Mouse (Mus musculus) left cerebral cortex, adult 2 months (tissue): ENCODE measurements around the gene Car1. TPM values are rescaled to one million over a fixed set of nuclear protein-coding genes. Genes with fewer than 3 reads are reported as not detected.
"Not testable (repeated sequence)": the region's sequence is repeated elsewhere in the genome, so short reads cannot be mapped to it uniquely, and the experiment has no call there.

Source experiments
- DNase-seq, 2 experiments: peaks; one replicate each; pipeline ENCODE4 v3.0.0; 2021 to 2022; ENCODE audit warnings: low spot score in 2 of 2, mixed read lengths in 1 of 2; ENCODE audit errors: extremely low spot score in 1 of 2
- H3K27ac ChIP-seq: fragments of 200-600 bp; 2 replicates; pipeline ENCODE4 v1.8.1; 2022
- H3K4me3 ChIP-seq: fragments of 200-600 bp; 2 replicates; pipeline ENCODE4 v1.8.1; 2022
- CTCF ChIP-seq: fragments of 200-600 bp; IDR thresholded peaks from 2 replicates; pipeline ENCODE4 v1.8.1; 2022; ENCODE audit warnings: antibody characterized with exemption, mild to moderate bottlenecking, moderate library complexity
- intact Hi-C: fragments of 180-260 bp; cut with DNase I; formaldehyde crosslinking; loops from one replicate; pipeline ENCODE4 v1.15.1; 2025
- total RNA-seq, 2 experiments: library from RNA; stranded (reverse); gene quantifications; 2 replicates each; pipeline ENCODE4 v1.2.3; 2021

Gene Car1
- total RNA-seq, 2 experiments from 2014 or later: not detected

DNA sequence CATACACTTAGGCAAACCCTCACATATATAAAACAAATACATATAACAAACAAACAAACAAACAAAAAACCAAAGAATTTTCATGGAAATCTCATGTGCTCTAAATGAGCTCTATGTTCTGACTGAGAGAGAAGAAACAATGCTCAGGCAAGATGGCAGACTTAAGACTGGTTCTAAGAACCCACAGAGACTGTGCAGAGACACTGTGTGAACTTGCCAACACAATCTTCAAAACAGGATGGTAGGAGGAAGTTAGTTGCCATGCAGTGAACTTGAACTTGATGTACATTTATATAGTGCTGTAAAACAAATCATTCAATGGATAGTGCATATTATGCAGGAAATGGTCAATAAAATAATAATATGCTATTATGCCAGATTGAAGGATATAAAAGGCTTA, 1.5 kb downstream of the Car1 start:
- no peak for DNase-seq
- Histone ChIP-seq H3K27ac (no peak overlapping the region), H3K4me3 (no peak overlapping the region)
- TF ChIP-seq CTCF: no peak
- intact Hi-C loops: no loop called here

DNA sequence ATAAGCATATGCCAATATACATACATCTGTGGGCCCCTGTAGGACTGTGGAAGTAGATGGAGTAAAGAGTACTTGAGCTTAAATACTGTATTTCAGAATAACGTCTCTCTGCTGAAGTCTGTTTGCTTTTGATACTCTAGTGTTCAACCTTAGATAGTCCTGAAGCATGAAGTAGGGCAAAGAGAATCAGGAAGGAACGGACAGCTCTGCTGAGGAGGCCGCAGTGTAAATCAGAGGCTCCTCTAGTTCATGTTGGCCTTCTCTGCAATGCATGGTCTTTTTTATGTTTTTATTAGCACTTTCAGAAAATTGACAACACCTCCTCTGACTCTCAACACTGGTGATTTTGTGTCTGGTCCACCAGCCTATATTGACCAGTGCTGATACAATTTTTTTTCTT, 2.2 kb downstream of the Car1 start:
- Histone ChIP-seq H3K27ac (no peak overlapping the region), H3K4me3 (no peak overlapping the region)
- TF ChIP-seq CTCF: no peak
- intact Hi-C loops: no loop called here
- DNase-seq: no peak

DNA sequence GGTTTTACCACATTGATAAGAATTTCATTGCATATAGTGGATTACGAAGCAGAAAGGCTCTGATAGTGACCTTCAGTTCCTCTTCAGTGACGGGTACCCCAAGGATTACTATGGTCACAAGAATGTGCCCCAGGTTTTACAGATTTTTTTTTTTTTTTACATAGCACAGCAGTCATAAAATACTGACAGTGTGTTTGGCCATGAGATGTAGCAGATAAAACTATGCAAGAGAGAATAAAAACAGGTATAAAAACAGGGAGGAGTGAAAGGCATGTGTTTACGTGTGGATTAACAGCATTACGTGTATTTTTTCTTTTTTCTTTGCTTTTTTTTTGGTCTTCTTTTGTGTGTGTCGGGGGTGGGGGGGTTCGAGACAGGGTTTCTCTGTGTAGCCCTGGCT, 3.3 kb downstream of the Car1 start:
- Histone ChIP-seq H3K4me3 (no peak overlapping the region), H3K27ac (no peak overlapping the region)
- TF ChIP-seq CTCF: no peak
- DNase-seq: no peak
- intact Hi-C loops: no loop called here

DNA sequence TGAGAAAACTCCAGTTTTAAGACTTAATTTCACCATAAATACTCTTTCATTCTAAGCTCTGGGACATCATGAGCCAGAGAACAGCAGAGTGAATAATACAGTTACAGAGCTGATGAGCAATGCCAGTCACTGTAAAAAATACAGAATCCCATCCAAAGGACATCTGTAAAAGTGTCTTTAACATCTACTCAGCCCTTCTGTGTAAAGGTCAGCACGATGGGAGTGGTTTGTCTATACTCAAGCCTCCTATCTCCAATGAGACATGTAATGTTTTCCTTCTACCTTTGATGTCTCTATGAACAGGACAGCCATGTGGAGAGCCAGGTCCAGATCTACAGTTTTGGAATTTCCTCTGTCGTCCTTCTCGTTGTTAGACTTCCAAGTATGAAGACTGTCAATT, 11.1 kb downstream of the Car1 start:
- Histone ChIP-seq H3K27ac (no peak overlapping the region), H3K4me3 (no peak overlapping the region)
- intact Hi-C loops: no loop called here
- no peak for TF ChIP-seq CTCF
- no peak for DNase-seq

DNA sequence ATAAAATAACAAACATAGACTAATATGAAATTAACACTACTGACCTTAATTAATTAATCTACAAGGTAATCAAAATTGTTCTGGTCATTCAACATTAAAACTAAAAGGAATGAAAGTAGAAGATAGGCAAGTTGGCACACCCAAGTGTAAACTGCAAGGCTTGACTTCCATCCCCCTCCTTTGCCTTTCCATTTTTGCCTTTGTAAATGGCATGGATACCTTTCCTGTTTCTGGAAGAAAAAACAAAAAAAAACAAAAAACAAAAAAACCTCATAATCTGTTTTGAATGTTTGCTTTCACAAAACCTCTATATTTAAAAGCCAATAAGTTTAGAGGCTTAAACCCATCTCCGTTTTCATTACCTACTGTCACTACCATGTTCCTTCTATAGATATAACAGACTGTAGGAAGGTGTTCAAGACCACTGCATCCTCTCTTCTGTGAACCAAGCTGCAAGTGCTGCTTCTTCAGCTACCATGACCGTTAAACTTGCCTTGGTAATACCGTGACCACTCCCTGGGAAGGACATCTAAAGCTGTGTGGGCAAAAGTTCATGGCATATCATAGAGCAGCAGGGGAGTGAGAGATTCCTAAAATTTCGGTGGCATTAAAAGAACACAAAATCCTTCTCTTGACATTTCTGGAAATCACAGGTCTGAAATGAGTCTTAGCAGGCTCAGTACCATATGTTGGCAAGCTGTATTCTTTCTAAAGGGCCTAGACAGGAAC, 12.7 kb downstream of the Car1 start:
- Histone ChIP-seq H3K27ac (no peak overlapping the region), H3K4me3 (no peak overlapping the region)
- no peak for DNase-seq
- intact Hi-C loops: no loop called here
- no peak for TF ChIP-seq CTCF

DNA sequence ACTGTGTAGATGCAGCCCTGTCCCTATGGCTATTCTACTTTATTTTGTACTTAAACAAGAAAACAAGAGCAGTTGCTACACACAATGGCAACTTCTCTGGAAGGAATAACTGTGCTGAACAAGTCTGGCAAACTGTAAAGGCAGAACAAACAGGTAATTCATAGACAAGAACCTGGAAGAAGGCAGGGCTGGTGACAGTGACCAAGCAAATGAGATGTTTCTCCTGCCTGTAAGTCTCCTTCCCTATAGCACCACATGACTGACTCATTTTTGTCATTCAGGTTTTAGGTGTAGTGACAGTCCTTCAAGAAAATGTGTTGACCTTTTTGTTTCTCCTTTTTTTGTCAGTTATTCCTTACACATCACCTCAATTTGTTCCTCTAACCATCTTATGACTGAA, 16.1 kb downstream of the Car1 start:
- Histone ChIP-seq H3K4me3 (no peak overlapping the region), H3K27ac (no peak overlapping the region)
- intact Hi-C loops: no loop called here
- TF ChIP-seq CTCF: no peak
- DNase-seq: no peak

DNA sequence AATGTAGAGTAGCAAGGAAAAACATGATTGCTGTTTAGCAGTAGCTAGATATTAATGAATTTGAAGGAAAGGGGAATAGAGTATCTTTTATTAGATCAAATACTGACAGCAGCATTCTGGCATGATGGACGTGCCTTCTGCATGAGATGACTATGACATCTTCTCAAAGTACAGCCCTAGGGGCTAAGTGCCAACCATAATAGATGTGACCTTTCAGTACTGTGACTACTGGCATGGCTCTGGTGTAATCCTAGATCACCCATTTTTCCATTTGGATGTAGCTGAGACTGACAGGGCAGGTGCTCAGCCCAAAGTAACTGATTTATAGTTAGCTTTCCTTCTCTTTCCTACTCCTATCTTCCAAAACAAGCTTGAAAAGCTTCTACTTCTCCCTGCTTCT, 20.6 kb downstream of the Car1 start:
- intact Hi-C loops: no loop called here
- Histone ChIP-seq H3K27ac (no peak overlapping the region), H3K4me3 (no peak overlapping the region)
- TF ChIP-seq CTCF: no peak
- DNase-seq: no peak

DNA sequence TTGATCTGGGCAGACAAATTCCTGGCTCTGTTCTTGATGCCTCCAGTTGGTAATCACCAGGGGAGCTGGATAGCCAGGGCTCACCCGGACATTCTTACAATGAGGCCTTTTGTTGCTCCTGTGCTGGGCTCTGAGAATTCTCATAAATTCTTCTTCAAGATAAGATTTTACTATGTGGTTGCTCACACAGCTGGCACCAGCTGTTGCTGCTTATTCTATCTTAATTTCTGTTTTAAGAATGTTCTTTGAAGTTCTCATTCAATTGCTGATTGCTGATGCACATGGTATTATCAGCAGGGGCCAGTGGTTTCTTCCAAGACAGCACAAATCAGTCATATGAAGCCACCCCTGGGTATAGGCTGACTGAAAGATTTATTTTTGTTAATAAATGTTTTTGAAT, 21.0 kb downstream of the Car1 start:
- intact Hi-C loops: no loop called here
- DNase-seq: no peak
- Histone ChIP-seq H3K27ac (no peak overlapping the region), H3K4me3 (no peak overlapping the region)
- TF ChIP-seq CTCF: no peak

DNA sequence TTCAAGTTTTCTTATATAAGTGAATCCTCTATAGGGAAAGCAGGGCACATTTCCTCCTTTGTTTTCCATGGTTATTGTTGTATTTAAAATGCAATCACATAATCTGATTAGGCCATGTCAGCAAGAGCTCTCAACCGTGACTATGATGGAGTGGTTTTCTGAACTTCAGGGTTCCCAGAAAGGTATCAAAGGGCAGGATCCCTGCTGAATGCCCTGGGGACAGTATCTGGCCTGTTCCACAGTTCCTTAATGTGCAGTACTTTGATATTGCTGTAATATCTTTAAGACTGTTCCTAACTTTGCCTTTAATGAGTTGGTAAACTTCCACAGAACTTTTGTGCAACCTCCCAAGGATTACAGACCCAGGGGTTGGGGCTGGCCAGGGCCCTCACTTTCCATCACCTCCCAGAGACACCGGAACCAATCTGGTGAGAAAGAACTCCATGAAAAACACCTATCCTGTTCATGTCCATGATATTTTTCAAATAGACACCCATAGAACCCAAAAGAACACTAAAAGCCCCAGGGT, 21.6 kb downstream of the Car1 start:
- Histone ChIP-seq H3K27ac (no peak overlapping the region), H3K4me3 (no peak overlapping the region)
- intact Hi-C loops: no loop called here
- TF ChIP-seq CTCF: no peak
- DNase-seq: no peak

DNA sequence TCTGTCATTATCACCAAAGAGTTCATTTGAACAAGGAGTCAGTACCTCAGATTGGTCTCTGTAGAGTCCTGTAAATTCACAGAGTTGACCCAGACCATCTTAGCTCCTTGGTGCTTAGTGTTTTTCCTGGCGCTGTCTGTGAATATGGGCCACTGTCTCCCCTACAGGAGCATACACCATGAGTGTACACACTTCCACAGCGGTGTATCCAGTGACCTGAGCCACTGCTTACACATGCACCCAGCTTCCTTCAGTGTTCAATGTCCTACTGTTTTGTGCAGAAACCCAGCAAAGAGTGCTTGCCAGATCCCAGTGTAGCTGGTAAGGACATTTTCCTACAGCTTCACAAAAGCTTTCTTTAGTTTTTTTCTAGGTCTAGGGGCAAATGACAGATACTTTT, 22.8 kb downstream of the Car1 start:
- intact Hi-C loops: no loop called here
- TF ChIP-seq CTCF: no peak
- H3K4me3 ChIP-seq: no peak overlapping the region

DNA sequence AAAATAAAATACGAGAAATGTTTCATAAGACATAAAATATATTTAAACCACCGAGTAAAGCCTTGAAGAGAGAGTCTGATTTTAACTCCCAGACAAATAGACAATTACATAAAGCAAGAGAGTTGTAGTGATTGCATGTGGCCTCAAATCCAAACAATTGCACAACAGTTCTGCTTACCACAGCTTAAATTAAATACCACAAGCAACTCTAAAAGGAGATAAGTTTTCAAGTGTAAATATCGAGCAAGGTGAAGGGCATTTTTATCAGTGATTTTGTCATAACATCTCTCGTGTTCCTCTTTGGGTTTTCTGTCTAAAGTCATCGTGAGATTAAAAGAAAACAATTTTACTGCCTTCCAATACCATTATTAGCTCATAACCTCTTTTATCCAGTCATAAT, 25.0 kb downstream of the Car1 start:
- H3K4me3 ChIP-seq, H3K27ac ChIP-seq, intact Hi-C loops, DNase-seq: not testable (repeated sequence)

More for the DNA sequence above, 22.8 kb downstream of the Car1 start:
- no peak overlapping the region for H3K27ac ChIP-seq
- no peak for DNase-seq

DNA sequence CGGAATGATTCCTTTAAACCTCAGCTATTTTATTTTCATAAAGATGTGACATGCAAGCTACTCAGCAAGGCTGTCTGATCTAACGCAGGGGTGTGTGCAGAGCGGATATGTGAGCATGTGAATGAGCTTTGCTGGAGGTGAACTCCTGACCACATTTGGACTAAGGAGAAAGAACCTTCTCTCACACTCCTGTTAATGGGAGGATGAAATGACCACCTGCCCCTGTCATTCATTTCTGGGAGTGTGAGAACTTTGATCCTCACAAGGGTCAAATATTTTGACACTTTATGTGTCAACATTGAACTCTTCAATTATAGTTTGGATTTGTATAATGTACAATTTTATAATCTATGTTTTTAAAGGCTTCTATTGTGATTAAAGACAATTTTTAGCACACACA, 25.8 kb downstream of the Car1 start:
- H3K4me3 ChIP-seq, H3K27ac ChIP-seq, intact Hi-C loops, DNase-seq: not testable (repeated sequence)

DNA sequence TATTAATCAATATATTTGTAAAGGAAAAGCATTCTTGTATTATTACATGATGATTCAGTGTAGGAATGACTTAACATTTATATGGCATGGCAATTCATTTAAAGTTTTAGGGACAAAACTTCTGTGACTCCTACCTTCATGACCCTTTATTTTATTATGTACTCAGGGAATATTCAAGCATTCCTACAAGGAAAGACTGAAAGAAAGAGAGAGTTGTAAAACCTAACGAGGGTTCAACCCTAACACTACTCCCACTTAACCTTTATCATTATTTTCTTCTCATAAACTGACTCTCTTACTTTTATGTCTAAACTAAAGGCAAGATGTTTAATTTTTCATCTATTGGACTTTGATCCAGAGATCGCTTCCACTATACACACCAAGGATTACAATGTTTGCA, 28.0 kb downstream of the Car1 start:
- DNase-seq: no peak
- no peak overlapping the region for H3K4me3 ChIP-seq
- no peak for TF ChIP-seq CTCF
- intact Hi-C loops: no loop called here
- no peak overlapping the region for H3K27ac ChIP-seq

DNA sequence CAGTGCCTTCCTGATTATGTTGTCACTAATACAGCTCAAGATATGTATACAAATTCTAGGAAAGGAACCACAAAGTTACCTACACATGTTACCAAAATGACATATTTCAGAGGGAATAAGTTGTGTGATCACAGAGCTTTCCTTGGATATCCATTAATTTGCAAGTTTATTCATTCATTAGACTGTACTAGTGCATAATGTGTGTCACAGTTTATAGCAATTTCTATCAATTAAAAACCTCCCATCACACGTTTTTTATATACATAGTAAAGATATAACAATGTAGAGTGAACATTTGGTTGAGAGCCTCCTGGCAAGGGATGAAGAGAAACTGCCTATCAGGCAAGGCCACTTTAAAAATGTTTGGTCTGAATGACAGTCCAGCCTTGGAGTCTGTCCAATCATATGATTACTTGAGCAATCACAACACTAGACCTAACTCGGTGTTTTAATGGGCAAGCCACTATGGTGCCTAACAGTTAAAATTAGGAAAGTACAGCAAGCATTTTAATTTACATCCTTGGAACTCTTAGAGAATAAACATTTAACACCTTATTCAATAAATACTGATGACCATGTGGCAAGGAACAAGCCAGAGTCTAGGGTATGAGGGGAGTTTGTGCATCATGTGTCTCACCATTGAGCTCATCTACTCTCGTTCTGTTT, 31.5 kb downstream of the Car1 start:
- H3K27ac ChIP-seq, H3K4me3 ChIP-seq, intact Hi-C loops, DNase-seq: not testable (repeated sequence)

DNA sequence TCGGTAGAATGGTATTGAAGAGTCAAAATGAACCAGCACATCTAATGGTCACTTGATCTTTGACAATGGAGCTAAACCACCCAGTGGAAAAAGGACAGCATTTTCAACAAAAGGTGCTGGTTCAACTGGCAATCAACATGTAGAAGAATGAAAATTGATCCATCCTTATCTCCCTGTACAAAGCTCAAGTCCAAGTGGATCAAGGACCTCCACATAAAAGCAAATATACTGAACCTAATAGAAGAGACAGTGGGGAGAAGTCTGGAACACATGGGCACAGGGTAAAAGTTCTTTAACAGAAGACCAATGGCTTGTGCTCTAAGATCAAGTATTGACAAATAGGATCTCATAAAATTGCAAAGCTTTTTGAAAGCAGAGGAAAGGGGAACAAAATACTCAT, 33.6 kb downstream of the Car1 start:
- H3K4me3 ChIP-seq, DNase-seq, intact Hi-C loops, H3K27ac ChIP-seq: not testable (repeated sequence)

DNA sequence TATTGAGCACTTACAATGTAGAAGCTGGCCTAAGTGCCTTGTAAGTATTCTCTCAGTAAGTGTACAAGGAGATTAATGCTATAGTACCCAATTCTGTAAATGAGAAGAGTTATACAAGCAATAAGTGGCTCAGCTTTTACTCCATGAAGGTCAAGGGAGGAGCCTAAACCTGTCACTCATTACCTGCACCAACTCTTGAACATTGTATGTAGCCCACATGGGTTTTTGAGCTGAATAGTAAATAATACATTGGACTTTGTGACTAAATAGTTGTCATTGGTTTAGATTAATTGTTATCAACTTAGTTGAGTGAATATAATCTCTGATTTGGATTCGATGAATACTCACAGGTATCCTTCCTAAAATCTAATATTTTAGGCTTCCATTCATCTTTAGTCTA, 35.7 kb downstream of the Car1 start:
- DNase-seq, intact Hi-C loops, H3K27ac ChIP-seq, H3K4me3 ChIP-seq: not testable (repeated sequence)
